Mouse (Mus musculus): Measurements from ENCODE around the gene Onecut1. TPM values are rescaled to one million over a fixed set of nuclear protein-coding genes. Genes with fewer than 3 reads are reported as not detected.

The Onecut1 gene
- polyA plus RNA-seq, 1 experiment from 2014 or later: 0.09 TPM

DNA sequence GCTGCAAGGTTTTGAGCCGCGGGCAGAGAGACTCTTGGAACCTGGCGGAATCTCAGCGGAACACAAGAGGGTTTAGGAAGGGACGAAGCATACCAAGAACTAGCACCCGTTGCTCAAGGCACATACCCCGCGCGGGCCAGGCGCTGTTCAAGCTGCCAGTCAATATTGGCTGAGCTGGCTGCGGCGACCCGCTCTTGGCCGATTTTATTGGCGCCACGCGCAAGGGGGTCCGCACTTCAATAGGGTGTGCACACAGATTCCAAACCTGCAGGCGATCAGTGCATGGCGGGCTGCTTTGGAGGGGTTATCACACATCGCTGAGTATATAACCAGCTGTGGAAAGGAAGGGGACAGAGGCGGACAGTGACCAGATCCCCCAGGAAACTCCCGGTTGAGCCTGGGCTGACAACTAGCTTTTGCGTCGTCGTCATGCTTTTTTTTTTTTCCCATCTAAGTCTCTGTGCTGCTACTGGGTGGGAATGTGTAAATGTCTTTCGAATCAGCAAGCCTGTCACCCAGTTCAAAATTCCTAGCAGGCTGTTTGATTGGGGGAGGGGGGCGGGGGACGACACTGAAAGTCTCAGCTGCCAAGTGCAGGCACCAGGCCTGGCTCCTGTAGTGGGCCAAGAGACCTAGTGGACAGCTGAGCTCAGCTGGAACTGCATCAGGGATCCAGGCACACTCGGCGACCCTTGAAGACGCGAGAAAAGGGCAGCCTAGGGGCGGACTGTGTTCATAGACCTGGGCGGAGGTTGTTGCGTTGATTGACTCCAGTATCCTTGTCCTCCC is 2.1 kb downstream of the Onecut1 start:
- 0 out of 2 replicates have a peak, but pooled peaks cover 6% of the 10 kb centered on the region for H3K4me1 ChIP-seq (ENCODE audit: control insufficient read depth, insufficient read depth, low read length)
- no peaks in the 10 kb centered on the region for H3K9me3 ChIP-seq (ENCODE audit: control insufficient read depth, low read length)
- no peaks in the 10 kb centered on the region for H3K36me3 ChIP-seq (ENCODE audit: control insufficient read depth, insufficient read depth, low read length)
- WGBS: under 1% methylated on average over 36 of the region's 36 CpGs
- no peak overlapping the region for H3K4me2 ChIP-seq (ENCODE audit: low read depth, severe bottlenecking)
- H3K9ac ChIP-seq (ENCODE audit: low read length): no peak overlapping the region
- no peak overlapping the region for H3K4me3 ChIP-seq (ENCODE audit: low read depth, low read length)
- H3K27ac ChIP-seq (replicated peaks; ENCODE audit: low read depth, low read length): no peak overlapping the region
- no peak for ATAC-seq (ENCODE audit: insufficient number of reproducible peaks, low FRiP score, low TSS enrichment, low read depth)
- DNase-seq (ENCODE audit: low spot score): no peak
- H3K27me3 ChIP-seq (ENCODE audit: control insufficient read depth, insufficient read depth, low read length): peaks cover 91% of the 10 kb centered on the region

DNA sequence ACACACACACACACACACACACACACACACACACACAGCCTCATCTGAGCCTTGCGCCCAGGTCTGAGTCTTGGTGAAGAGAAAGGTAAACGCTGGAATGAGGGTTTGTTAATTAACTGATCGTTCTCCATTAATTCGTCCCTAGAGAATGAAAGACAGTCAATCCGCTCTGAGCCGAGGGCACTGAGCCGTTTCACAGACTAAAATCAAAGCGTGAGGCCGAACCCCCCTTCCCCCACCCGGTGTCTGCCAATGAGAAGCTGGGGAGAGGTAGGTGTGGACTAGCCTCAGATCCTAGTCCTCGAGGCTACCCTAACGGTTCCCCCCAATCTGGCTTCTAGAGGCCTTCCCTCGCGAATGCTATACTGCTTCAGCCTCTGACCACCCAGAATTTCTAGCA is 2.8 kb downstream of the Onecut1 start:
- WGBS: 3% methylated on average over 14 of the region's 14 CpGs
- peaks cover 85% of the 10 kb centered on the region for H3K27me3 ChIP-seq (ENCODE audit: control insufficient read depth, insufficient read depth, low read length)
- no peak for DNase-seq (ENCODE audit: low spot score)
- H3K4me2 ChIP-seq (ENCODE audit: low read depth, severe bottlenecking): no peak overlapping the region
- H3K27ac ChIP-seq (replicated peaks; ENCODE audit: low read depth, low read length): no peak overlapping the region
- no peak overlapping the region for H3K4me3 ChIP-seq (ENCODE audit: low read depth, low read length)
- no peak overlapping the region for H3K9ac ChIP-seq (ENCODE audit: low read length)
- H3K36me3 ChIP-seq (ENCODE audit: control insufficient read depth, insufficient read depth, low read length): no peaks in the 10 kb centered on the region
- 0 out of 2 replicates have a peak, but pooled peaks cover 6% of the 10 kb centered on the region for H3K4me1 ChIP-seq (ENCODE audit: control insufficient read depth, insufficient read depth, low read length)
- no peak for ATAC-seq (ENCODE audit: insufficient number of reproducible peaks, low FRiP score, low TSS enrichment, low read depth)
- H3K9me3 ChIP-seq (ENCODE audit: control insufficient read depth, low read length): no peaks in the 10 kb centered on the region

DNA sequence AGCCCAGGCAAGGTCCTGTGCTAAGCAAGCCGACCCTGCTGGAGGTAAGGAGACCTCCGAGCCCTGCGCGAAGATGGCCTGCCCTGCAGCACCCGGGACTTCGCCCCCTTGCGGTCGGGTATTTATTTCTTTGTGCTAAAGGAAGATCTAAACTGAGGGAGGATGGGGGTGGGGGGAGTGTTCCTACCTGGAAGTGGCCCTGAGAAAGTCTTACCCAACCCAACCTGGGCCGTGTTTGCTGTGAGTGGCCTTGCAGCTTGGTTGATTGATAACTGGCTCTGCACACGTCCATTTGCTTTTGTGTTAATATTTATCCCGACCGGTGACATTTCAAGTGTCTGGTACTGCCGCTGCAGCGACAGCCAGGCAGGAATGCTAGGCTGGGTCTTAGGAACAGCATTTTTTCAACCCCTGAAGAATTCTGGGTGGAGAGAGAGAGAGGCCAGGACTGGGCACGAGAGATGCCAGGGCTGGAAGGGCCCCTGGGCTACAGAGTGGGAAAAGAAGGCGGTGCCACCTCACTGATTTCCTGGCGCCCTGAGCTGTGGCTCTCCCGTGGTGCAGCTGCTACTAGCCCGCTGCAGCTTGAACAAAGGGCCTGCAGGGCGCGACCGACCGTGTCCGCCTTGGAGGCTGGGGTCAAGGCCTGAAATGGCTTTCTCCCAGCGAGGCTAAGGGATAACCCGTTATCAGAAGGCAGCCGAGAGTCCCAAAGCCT is 5.0 kb downstream of the Onecut1 start:
- peak; percentile 25 for DNase-seq (ENCODE audit: low spot score)
- H3K9ac ChIP-seq (ENCODE audit: low read length): no peak overlapping the region
- 11% methylated on average over 27 of the region's 27 CpGs for WGBS
- H3K27ac ChIP-seq (replicated peaks; ENCODE audit: low read depth, low read length): no peak overlapping the region
- no peaks in the 10 kb centered on the region for H3K9me3 ChIP-seq (ENCODE audit: control insufficient read depth, low read length)
- no peak for ATAC-seq (ENCODE audit: insufficient number of reproducible peaks, low FRiP score, low TSS enrichment, low read depth)
- no peaks in the 10 kb centered on the region for H3K36me3 ChIP-seq (ENCODE audit: control insufficient read depth, insufficient read depth, low read length)
- H3K27me3 ChIP-seq (ENCODE audit: control insufficient read depth, insufficient read depth, low read length): peaks cover 67% of the 10 kb centered on the region
- H3K4me1 ChIP-seq (ENCODE audit: control insufficient read depth, insufficient read depth, low read length): 0 out of 2 replicates have a peak, but pooled peaks cover 4% of the 10 kb centered on the region
- H3K4me2 ChIP-seq (ENCODE audit: low read depth, severe bottlenecking): no peak overlapping the region
- no peak overlapping the region for H3K4me3 ChIP-seq (ENCODE audit: low read depth, low read length)

DNA sequence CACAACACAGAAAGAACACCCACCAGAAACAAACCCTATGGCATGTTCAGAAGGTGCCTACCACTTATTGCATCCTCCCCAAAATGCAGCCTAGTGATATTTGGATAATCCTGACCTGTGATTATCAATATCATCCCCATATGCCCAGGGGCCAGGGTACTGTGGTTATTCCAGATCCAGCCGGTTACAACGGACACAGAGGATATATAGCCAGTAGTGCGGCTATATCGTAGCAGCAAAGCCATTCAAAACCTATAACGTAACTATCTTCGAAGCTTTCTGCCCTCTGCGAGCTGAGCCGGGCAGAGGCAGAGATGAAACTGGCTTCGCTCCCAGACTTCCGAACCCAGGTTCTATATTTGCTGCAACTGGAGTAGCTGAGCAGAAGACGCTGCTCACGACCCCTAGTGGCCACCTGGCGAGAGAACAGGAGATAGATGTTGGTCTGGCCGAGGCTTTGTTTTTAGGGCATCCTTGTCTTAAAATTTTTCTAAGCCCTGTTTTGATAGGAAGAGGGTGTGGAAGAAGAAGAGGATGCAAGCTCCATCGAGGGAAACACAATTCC is 6.0 kb downstream of the Onecut1 start:
- Histone ChIP-seq H3K27me3 (ENCODE audit: control insufficient read depth, insufficient read depth, low read length) (peaks cover 60% of the 10 kb centered on the region), H3K27ac (replicated peaks; ENCODE audit: low read depth, low read length) (no peak overlapping the region), H3K4me1 (ENCODE audit: control insufficient read depth, insufficient read depth, low read length) (no peaks in the 10 kb centered on the region), H3K4me3 (ENCODE audit: low read depth, low read length) (no peak overlapping the region), H3K4me2 (ENCODE audit: low read depth, severe bottlenecking) (no peak overlapping the region), H3K9me3 (ENCODE audit: control insufficient read depth, low read length) (no peaks in the 10 kb centered on the region), H3K36me3 (ENCODE audit: control insufficient read depth, insufficient read depth, low read length) (no peaks in the 10 kb centered on the region), H3K9ac (ENCODE audit: low read length) (no peak overlapping the region)
- ATAC-seq (ENCODE audit: insufficient number of reproducible peaks, low FRiP score, low TSS enrichment, low read depth): no peak
- 9% methylated on average over 15 of the region's 15 CpGs for WGBS
- peak; percentile 62 for DNase-seq (ENCODE audit: low spot score)

DNA sequence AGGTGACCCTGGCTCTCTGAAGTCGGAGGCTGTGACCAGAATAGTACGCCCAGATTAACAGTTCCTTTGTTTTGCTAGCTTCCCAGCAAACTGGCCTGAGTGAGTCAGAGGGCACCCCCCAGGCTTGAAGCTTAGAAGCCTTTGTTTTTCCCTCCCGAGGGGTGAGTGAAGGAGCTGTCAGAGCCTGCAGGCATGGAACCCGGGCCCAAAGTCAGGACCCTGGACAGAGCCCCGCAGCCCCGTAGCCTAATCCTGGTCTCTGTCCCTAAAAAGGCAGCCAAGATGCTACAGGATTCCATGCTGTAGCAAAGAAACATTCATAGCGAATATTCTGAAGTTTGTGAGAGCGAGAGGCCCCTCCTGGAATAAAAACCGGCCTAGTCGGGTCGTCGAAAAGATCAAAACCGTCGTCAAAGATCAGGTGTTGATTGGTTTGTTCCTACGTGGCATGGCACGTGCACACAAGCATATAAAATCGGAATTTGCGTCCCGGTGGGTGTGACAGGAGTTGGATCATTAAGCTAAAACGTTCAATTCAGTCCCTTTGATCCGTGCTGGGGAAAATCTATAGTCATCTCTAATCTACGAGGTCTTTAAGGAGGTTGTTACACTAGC is 6.7 kb downstream of the Onecut1 start:
- ATAC-seq (ENCODE audit: insufficient number of reproducible peaks, low FRiP score, low TSS enrichment, low read depth): no peak
- Histone ChIP-seq H3K36me3 (ENCODE audit: control insufficient read depth, insufficient read depth, low read length) (no peaks in the 10 kb centered on the region), H3K9me3 (ENCODE audit: control insufficient read depth, low read length) (no peaks in the 10 kb centered on the region), H3K4me1 (ENCODE audit: control insufficient read depth, insufficient read depth, low read length) (no peaks in the 10 kb centered on the region), H3K4me2 (ENCODE audit: low read depth, severe bottlenecking) (no peak overlapping the region), H3K27me3 (ENCODE audit: control insufficient read depth, insufficient read depth, low read length) (peaks cover 53% of the 10 kb centered on the region), H3K4me3 (ENCODE audit: low read depth, low read length) (no peak overlapping the region), H3K27ac (replicated peaks; ENCODE audit: low read depth, low read length) (no peak overlapping the region), H3K9ac (ENCODE audit: low read length) (no peak overlapping the region)
- peak; percentile 82 for DNase-seq (ENCODE audit: low spot score)
- 6% methylated on average over 22 of the region's 22 CpGs for WGBS

DNA sequence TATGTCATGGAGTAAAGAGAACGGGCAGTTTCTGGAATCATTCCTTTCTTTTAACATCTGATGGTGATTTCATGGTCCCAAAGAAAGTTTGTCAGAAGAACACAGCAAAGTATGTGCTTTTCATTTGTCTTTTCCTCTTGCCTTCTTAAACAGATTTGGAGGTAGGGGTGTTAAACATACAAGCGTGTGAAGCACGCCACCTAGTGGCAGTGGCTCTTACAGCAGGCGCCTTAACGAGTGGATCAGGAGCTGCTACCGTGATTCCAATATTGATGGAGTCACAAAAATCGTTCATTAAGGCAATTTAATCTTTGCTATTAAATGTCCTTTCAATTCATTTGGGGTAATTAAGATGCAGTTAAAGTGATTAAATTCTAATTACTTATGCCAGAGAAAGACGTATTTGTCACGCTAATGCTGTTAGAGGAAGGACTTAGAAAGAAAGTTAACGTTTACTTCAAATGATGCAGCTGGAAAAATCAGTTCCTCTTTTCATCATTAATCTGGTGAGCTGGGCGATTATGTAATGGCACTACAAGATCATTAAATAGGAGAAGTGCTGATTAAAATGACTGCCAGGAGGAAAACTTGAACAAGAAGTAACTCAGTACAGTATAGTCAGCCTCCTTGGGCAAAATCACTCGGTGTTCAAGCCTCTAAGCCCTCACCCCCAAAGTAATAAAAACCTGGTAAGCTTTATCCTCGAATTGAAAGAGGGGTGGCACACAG is 9.4 kb downstream of the Onecut1 start:
- 22% methylated on average over 13 of the region's 13 CpGs for WGBS
- DNase-seq (ENCODE audit: low spot score) (peak; percentile 83), ATAC-seq (ENCODE audit: insufficient number of reproducible peaks, low FRiP score, low TSS enrichment, low read depth) (no peak; the same call in 1 of the 2 replicates)

DNA sequence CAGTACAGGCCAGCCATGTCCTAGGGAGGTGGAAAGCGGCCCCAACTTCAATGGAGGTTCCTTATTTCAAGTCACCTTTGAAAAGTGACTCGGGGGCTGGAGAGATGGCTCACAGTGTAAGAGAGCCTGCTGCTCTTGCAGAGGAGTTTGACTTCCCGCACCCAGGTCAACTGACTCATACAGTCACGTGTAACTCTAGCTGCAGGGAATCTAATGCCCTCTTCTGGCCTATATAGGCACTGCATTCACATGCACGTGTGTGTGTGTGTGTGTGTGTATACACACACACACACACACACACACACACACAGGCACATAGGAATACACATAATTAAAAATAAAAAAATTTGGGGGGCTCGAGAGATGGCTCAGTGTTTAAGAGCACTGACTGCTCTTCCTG is 14.6 kb downstream of the Onecut1 start:
- WGBS: 71% methylated on average over 6 of the region's 6 CpGs
- Histone ChIP-seq H3K9me3 (ENCODE audit: control insufficient read depth, low read length) (no peaks in the 10 kb centered on the region), H3K27ac (replicated peaks; ENCODE audit: low read depth, low read length) (no peak overlapping the region), H3K4me2 (ENCODE audit: low read depth, severe bottlenecking) (no peak overlapping the region), H3K9ac (ENCODE audit: low read length) (no peak overlapping the region), H3K36me3 (ENCODE audit: control insufficient read depth, insufficient read depth, low read length) (no peaks in the 10 kb centered on the region), H3K27me3 (ENCODE audit: control insufficient read depth, insufficient read depth, low read length) (no peaks in the 10 kb centered on the region), H3K4me1 (ENCODE audit: control insufficient read depth, insufficient read depth, low read length) (no peaks in the 10 kb centered on the region), H3K4me3 (ENCODE audit: low read depth, low read length) (no peak overlapping the region)
- DNase-seq (ENCODE audit: low spot score) (no peak), ATAC-seq (ENCODE audit: insufficient number of reproducible peaks, low FRiP score, low TSS enrichment, low read depth) (no peak)

More for the DNA sequence above, 9.4 kb downstream of the Onecut1 start:
- Histone ChIP-seq H3K4me3 (ENCODE audit: low read depth, low read length) (no peak overlapping the region), H3K36me3 (ENCODE audit: control insufficient read depth, insufficient read depth, low read length) (no peaks in the 10 kb centered on the region), H3K4me1 (ENCODE audit: control insufficient read depth, insufficient read depth, low read length) (no peaks in the 10 kb centered on the region), H3K27me3 (ENCODE audit: control insufficient read depth, insufficient read depth, low read length) (peaks cover 26% of the 10 kb centered on the region), H3K27ac (replicated peaks; ENCODE audit: low read depth, low read length) (no peak overlapping the region), H3K4me2 (ENCODE audit: low read depth, severe bottlenecking) (no peak overlapping the region), H3K9me3 (ENCODE audit: control insufficient read depth, low read length) (no peaks in the 10 kb centered on the region), H3K9ac (ENCODE audit: low read length) (no peak overlapping the region)

DNA sequence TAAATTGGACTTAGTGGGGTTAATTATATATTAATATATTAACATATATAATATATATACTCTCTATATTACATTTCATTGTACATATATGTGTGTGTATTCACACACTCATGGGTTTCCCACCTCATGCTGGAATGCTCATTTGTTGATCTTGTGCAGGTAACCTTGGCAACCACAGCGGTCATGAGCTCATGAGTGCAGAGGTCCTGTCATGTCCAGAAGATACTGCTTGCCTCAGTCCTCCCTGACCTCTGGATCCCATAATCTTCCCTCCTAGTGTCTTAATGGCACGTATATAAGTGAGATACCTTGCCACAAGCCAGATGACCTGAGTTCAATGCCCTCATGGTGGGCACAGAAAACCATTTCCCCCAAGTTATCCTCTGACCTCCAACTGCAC is 16.0 kb downstream of the Onecut1 start:
- DNase-seq (ENCODE audit: low spot score): no peak
- Histone ChIP-seq H3K9ac (ENCODE audit: low read length) (no peak overlapping the region), H3K4me3 (ENCODE audit: low read depth, low read length) (no peak overlapping the region), H3K4me2 (ENCODE audit: low read depth, severe bottlenecking) (no peak overlapping the region), H3K9me3 (ENCODE audit: control insufficient read depth, low read length) (no peaks in the 10 kb centered on the region), H3K4me1 (ENCODE audit: control insufficient read depth, insufficient read depth, low read length) (no peaks in the 10 kb centered on the region), H3K27me3 (ENCODE audit: control insufficient read depth, insufficient read depth, low read length) (no peaks in the 10 kb centered on the region), H3K27ac (replicated peaks; ENCODE audit: low read depth, low read length) (no peak overlapping the region), H3K36me3 (ENCODE audit: control insufficient read depth, insufficient read depth, low read length) (no peaks in the 10 kb centered on the region)
- WGBS: 90% methylated on average over 2 of the region's 2 CpGs
- ATAC-seq (ENCODE audit: insufficient number of reproducible peaks, low FRiP score, low TSS enrichment, low read depth): no peak

All from limb, embryonic 11.5 days (tissue).